Mouse (Mus musculus) cerebellum, adult 2 months (tissue): ENCODE measurements at regions not wholly inside any gene's neighbourhood (a gene's known extent, or its start where the extent isn't known, plus 50 kb on each side); places are given as distances from the start of the nearest gene placed in this dataset.

Source experiments
- CTCF ChIP-seq: fragments of 200-500 bp; IDR thresholded peaks from 2 replicates; pipeline ENCODE4 v1.5.1; 2011; ENCODE audit warnings: low read depth, mild to moderate bottlenecking, control low read depth, low read length, moderate library complexity, borderline replicate concordance; ENCODE audit not compliant: insufficient read depth
- POLR2A ChIP-seq: fragments of 200-500 bp; IDR thresholded peaks from 2 replicates; pipeline ENCODE4 v1.6.1; 2011; ENCODE audit warnings: low read length, control low read depth, borderline replicate concordance; ENCODE audit not compliant: insufficient read depth

DNA sequence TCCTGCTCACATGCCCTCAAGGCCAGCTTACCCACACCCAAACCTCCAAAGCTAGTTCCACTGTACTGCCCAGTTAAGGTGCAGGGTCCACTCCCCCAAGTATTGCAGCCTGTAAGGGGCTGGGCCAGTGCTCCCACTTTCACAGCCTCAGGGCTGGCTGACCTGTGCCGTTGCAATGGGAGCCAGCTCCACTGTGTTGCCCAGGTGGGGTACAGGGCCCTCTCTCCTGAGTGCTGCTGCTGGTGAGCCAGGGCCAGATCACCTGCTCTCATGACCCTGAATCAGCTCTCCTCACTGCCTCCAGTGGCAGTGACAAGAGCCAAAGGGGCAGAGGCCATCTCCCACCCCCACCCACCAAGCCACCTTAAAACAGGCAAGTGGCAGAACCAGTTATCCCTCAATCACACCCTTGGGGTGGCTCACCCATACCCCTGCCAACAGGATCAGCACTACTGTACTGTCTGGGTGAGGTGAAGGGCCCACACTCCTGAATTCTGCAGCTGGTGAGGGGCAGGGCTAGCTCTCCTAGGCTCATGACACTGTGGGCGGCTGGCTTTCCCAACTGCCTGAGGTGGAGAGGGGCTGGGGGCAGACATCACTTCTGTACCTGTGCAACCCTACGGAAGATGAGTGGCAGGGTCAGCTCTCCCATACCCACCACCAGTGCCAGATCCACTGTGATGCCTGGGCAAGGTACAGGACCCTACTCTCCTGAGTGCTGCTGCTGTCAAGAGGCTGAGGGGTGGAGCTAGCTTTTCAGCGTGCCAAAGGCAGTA, 248.9 kb upstream of the Pex5l start:
- TF ChIP-seq CTCF: no peak
- TF ChIP-seq POLR2A: no peak
